Mouse (Mus musculus) layer of hippocampus, adult 18-20 months (tissue): ENCODE data around the gene Ythdf2. TPM values are rescaled to one million over a fixed set of nuclear protein-coding genes. Genes with fewer than 3 reads are reported as not detected.

Source experiments
- DNase-seq, 2 experiments: peaks; one replicate each; pipeline ENCODE4 v3.0.0; 2022; ENCODE audit warnings: low spot score in 2 of 2
- total RNA-seq, 2 experiments: library from RNA; stranded (reverse); gene quantifications; 2 replicates each; pipeline ENCODE4 v1.2.3; 2021

Ythdf2 gene
- total RNA-seq, 2 experiments from 2014 or later: 48.5 to 48.6 TPM

- DNase-seq: no peak
Measured at GRCm38 (mm10) chr4:132210325-132210724, 1.8 kb downstream of the Ythdf2 start.

- DNase-seq: no peak
Measured at GRCm38 (mm10) chr4:132209299-132209698, 2.8 kb downstream of the Ythdf2 start.

GRCm38 (mm10) chr4:132207280-132207679 lies 4.8 kb downstream of the Ythdf2 start:
- DNase-seq: no peak

- DNase-seq: no peak
Measured at GRCm38 (mm10) chr4:132198771-132199170, 13.3 kb downstream of the Ythdf2 start.

- no peak for DNase-seq
Measured at GRCm38 (mm10) chr4:132198285-132198712, 13.8 kb downstream of the Ythdf2 start.

GRCm38 (mm10) chr4:132194975-132195374 lies 17.1 kb downstream of the Ythdf2 start:
- no peak for DNase-seq

- no peak for DNase-seq
Measured at GRCm38 (mm10) chr4:132194373-132194772, 17.7 kb downstream of the Ythdf2 start.

GRCm38 (mm10) chr4:132187826-132188401 lies 24.2 kb downstream of the Ythdf2 start:
- no peak for DNase-seq

GRCm38 (mm10) chr4:132183162-132183561 lies 28.9 kb downstream of the Ythdf2 start:
- DNase-seq: no peak

GRCm38 (mm10) chr4:132181721-132182658 lies 30.1 kb downstream of the Ythdf2 start:
- DNase-seq: no peak

GRCm38 (mm10) chr4:132180710-132181109 lies 31.4 kb downstream of the Ythdf2 start:
- peak in 1 of 2 experiments; percentile 52 for DNase-seq

- DNase-seq: peak; percentile 32 to 84
Measured at GRCm38 (mm10) chr4:132178630-132179059, 33.5 kb downstream of the Ythdf2 start.

- no peak for DNase-seq
Measured at GRCm38 (mm10) chr4:132176474-132176873, 35.6 kb downstream of the Ythdf2 start.

- peak; percentile 32 to 56 for DNase-seq
Measured at GRCm38 (mm10) chr4:132170891-132171290, 41.2 kb downstream of the Ythdf2 start.

- peak in 1 of 2 experiments; percentile 58 for DNase-seq
Measured at GRCm38 (mm10) chr4:132169761-132170160, 42.3 kb downstream of the Ythdf2 start.

- DNase-seq: no peak
Measured at GRCm38 (mm10) chr4:132169271-132169670, 42.8 kb downstream of the Ythdf2 start.

GRCm38 (mm10) chr4:132167436-132167835 lies 44.7 kb downstream of the Ythdf2 start:
- no peak for DNase-seq

GRCm38 (mm10) chr4:132166350-132167290 lies 45.5 kb downstream of the Ythdf2 start:
- no peak for DNase-seq

- DNase-seq: peak in 1 of 2 experiments; percentile 41
Measured at GRCm38 (mm10) chr4:132165691-132166090, 46.4 kb downstream of the Ythdf2 start.

GRCm38 (mm10) chr4:132156941-132157622 lies 55.0 kb downstream of the Ythdf2 start:
- no peak for DNase-seq
